Mouse (Mus musculus) macrophage (primary cell): ENCODE results near the gene Tmem213. TPM values are rescaled to one million over a fixed set of nuclear protein-coding genes. Genes with fewer than 3 reads are reported as not detected.

Experiments
- H3K27ac ChIP-seq: fragments of 350-480 bp; formaldehyde crosslinking; 2 replicates; pipeline ENCODE4 v1.9.0; 2021
- H3K36me3 ChIP-seq: fragments of 350-480 bp; formaldehyde crosslinking; 2 replicates; pipeline ENCODE4 v1.9.0; 2021; ENCODE audit errors: inconsistent target
- H3K4me3 ChIP-seq: fragments of 350-480 bp; formaldehyde crosslinking; 2 replicates; pipeline ENCODE4 v1.9.0; 2021; ENCODE audit errors: inconsistent target
- H3K79me2 ChIP-seq: fragments of 350-480 bp; formaldehyde crosslinking; 2 replicates; pipeline ENCODE4 v1.9.0; 2021; ENCODE audit errors: inconsistent target
- WGBS: methylation state at CpG from one replicate; pipeline ENCODE4 v1.1.7; 2026; ENCODE audit warnings: inconsistent platforms; ENCODE audit not compliant: missing documents; 5-methylcytosine and 5-hydroxymethylcytosine counted together
- polyA plus RNA-seq: library from polyadenylated mRNA; stranded (reverse); fragments of 250-400 nt; gene quantifications from 3 replicates; pipeline ENCODE4 v1.2.4, GENCODE M21; 2018; ENCODE audit warnings: inconsistent platforms

Tmem213 gene
- polyA plus RNA-seq, 1 experiment from 2014 or later, result not detected

DNA sequence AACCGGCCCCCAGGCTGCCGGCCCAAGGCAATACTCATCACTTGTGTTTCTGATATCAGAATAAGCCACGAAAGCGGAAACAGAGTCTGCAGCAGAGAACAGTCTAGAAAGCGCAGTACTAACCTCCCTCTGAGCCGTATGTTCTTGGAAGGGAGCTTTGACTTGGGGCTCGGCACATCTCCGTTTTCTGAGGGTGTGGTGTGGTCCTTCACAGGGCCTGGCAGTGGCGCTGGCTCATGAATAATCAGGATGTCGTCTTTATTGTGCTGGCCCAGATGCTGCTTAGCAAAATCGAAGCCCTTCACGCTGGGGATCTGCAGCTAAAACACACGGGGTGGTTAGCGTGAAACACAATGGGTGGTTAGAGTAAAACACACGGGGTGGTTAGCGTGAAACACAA lies 48.9 kb downstream of the Tmem213 start:
- WGBS, result 95% methylated on average over 16 of the region's 16 CpGs
- no peak overlapping the region for H3K4me3 ChIP-seq

DNA sequence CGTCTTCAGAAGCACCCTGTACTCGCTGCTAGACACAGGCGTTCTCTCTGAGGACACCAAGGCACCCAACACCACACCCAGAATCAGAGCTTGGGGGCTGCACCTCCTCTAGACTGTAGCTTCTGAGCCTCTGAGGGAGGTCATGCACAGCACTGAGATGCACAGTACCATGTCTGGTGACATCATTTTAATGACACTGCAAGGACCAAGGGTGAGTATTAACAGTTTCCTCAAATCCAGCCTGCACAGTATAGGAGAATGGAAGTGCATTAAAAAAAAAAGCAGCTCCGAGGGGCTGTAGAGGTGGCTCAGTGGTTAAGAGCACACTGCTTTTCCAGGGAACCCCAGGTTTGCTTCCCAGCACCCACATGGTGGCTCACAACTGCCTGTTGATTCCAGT lies 50.5 kb downstream of the Tmem213 start:
- no peaks in the 10 kb centered on the region for H3K79me2 ChIP-seq
- H3K27ac ChIP-seq, result no peak overlapping the region
- 82% methylated on average over 4 of the region's 4 CpGs for WGBS
- no peaks in the 10 kb centered on the region for H3K36me3 ChIP-seq
- no peak overlapping the region for H3K4me3 ChIP-seq

More for the DNA sequence above, 48.9 kb downstream of the Tmem213 start:
- Histone ChIP-seq H3K27ac (no peak overlapping the region), H3K79me2 (no peaks in the 10 kb centered on the region), H3K36me3 (no peaks in the 10 kb centered on the region)

DNA sequence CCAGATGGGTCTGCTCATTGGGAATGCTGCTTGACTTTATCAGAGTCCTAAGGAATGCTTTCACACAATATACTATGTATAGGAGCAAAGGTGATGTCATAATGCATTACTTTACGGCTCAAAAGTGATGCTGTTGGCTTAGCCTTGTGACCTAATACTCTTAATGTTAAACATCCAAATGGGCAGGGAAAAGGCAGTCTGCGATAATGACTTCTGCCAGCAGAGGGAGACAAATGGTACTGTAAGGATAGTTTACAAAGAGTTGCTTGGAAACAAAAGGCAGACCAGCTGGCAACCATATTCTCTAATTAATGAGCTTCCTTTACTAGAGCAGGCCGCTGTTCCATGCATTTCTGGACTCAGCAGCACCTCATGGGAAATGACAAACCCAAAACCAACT lies 51.0 kb downstream of the Tmem213 start:
- WGBS, result 25% methylated on average over 3 of the region's 3 CpGs
- Histone ChIP-seq H3K36me3 (no peaks in the 10 kb centered on the region), H3K4me3 (no peak overlapping the region), H3K27ac (no peak overlapping the region), H3K79me2 (no peaks in the 10 kb centered on the region)

DNA sequence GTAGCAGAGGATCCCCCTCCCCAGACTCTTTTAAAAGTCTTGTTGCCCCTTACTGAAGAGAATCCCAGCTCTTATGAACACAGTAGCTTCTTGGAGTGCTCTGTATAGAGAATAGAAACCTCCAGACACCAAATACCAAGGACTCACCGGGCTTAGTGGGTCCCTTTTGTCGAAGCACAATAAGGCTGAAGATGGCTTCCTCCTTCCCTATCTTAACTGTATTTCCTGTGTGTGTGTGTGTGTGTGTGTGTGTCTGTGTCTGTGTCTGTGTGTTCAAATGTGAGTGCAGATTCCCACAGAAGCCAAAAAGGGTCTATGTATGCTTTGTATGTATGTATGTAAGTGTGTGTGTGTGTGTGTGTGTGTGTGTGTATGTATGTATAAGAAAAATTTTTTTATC lies 51.5 kb downstream of the Tmem213 start:
- Histone ChIP-seq H3K27ac (no peak overlapping the region), H3K4me3 (no peak overlapping the region), H3K36me3 (no peaks in the 10 kb centered on the region), H3K79me2 (no peaks in the 10 kb centered on the region)
- 75% methylated on average over 2 of the region's 2 CpGs for WGBS

DNA sequence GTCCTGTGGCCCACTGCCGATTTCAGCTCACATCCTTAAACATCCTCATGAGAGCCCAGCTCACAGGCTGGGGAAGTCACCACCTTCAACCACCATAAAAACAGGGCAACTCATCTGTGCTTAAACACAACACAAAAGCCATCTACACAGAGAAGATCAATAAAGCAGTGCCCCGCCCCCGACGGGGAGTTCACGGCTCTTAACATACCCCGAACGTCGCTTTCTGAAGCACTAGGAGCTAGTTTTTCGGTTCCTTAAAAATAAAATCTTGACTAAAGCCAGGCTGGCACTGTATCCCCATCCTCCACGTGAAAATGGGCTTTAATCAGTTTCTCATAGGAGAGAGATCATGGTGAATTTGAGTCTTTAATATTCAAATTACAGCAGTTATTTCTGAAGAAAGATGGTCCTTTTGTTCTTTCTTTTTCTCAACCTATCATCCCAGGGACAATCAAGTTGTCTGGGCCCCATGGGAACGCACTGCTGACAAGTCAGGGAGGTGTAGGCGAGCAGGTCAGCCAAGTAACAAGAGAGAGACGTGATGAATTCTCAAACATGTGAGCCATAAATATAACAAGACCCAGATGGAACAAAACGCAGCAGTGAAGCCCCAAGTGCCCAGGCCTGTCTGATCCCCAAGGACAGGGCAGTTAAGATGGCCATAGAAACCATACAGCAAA lies 53.9 kb downstream of the Tmem213 start:
- no peaks in the 10 kb centered on the region for H3K79me2 ChIP-seq
- 94% methylated on average over 14 of the region's 14 CpGs for WGBS
- no peak overlapping the region for H3K27ac ChIP-seq
- no peaks in the 10 kb centered on the region for H3K36me3 ChIP-seq
- H3K4me3 ChIP-seq, result no peak overlapping the region

DNA sequence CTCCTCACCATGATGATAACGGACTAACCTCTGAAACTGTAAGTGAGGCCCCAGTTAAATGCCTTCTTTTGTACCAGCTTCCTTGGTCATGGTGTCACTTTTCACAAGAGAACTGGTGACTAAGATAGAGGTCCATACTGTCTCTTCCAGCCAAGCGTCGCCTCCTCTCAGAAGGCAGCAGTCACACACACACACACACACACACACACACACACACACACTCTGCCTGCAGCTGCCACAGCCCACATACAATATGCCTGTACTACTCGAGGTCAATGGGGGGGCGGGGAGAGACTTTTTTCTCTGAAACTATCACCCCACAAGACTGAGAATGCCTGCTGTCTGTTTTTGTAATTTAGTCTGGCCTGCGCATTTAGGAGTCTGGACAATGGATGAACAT lies 55.6 kb downstream of the Tmem213 start:
- no peak overlapping the region for H3K4me3 ChIP-seq
- H3K79me2 ChIP-seq, result no peaks in the 10 kb centered on the region
- no peaks in the 10 kb centered on the region for H3K36me3 ChIP-seq
- H3K27ac ChIP-seq, result no peak overlapping the region
- WGBS, result 93% methylated on average over 6 of the region's 6 CpGs

DNA sequence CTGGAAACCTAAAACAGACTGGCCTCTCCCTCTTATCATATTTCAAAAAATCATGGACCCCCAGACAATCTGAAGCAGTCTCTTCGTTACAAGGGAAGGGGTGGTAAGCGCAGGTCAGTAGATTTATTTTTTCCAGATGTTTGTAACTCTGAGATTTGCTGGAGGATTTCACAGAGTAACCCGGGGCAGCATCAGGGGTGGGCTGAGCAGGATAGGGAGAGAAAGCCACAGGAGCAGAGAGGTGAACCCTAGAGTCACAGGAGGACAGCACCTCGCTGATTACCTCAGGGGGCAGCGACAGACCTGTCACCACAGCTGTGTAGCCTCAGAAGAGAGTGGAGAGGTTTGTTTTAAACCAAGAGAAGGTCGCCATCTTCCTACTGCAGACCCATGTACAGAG lies 56.3 kb downstream of the Tmem213 start:
- H3K79me2 ChIP-seq, result no peaks in the 10 kb centered on the region
- 82% methylated on average over 6 of the region's 6 CpGs for WGBS
- no peak overlapping the region for H3K27ac ChIP-seq
- H3K36me3 ChIP-seq, result no peaks in the 10 kb centered on the region
- H3K4me3 ChIP-seq, result no peak overlapping the region

Other genes starting within 250 kb of the Tmem213 start
- 8.4 to 13.2 TPM (median 10.4 TPM) in 3 replicates for gene Trim24, start 238.4 kb upstream of the Tmem213 start, polyA plus RNA-seq
- not detected in 3 replicates for gene Svopl, start 62.3 kb upstream of the Tmem213 start, polyA plus RNA-seq
- gene Atp6v0a4, start 15.3 kb downstream of the Tmem213 start, polyA plus RNA-seq, result not detected in 3 replicates
- 0.08 to 0.56 TPM (median 0.16 TPM) in 3 replicates for gene D630045J12Rik, start 144.8 kb downstream of the Tmem213 start, polyA plus RNA-seq
- gene Zc3hav1l, start 190.0 kb downstream of the Tmem213 start, polyA plus RNA-seq, result 0.25 to 1.6 TPM (median 0.59 TPM) in 3 replicates
- 77.0 to 95.7 TPM (median 95.3 TPM) in 3 replicates for gene Zc3hav1, start 245.3 kb downstream of the Tmem213 start, polyA plus RNA-seq